Mouse (Mus musculus) T-helper 2 cell (primary cell): Measurements from ENCODE around the gene Cda.

Source experiments
- in situ Hi-C: fragments of 300-600 bp; cut with MboI, MseI; formaldehyde crosslinking; loops from one replicate; pipeline ENCODE4 v1.15.1; 2025; ENCODE audit warnings: high pct_unique_total_duplicates

The Cda gene

DNA sequence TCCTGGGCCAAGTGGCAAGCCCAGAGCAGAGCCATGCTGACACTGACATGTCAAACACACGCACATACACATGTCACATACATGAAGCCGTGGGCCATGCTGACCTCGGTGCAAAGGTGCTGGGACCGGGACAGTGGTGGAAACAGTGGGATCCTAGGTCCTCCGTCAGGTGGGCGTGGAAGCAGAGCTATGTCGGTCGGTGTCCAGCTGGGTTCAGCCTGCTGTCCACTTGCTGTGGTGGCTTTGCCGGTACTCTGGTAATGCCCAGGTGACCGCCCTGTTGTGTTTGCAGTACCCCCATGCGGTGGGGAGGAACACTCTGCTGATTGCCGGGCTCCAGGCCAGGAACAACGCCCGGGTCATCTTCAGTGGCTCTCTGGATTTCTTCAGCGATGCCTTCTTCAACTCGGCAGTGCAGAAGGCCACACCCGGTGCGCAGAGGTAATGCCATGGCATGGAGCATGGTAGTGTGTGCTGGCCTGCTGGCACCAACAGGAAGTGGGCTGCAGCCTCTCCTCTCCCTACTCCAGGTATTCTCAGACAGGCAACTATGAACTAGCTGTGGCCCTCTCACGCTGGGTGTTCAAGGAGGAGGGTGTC is 57.4 kb downstream of the Cda start:
- in situ Hi-C loops, result no loop called here

DNA sequence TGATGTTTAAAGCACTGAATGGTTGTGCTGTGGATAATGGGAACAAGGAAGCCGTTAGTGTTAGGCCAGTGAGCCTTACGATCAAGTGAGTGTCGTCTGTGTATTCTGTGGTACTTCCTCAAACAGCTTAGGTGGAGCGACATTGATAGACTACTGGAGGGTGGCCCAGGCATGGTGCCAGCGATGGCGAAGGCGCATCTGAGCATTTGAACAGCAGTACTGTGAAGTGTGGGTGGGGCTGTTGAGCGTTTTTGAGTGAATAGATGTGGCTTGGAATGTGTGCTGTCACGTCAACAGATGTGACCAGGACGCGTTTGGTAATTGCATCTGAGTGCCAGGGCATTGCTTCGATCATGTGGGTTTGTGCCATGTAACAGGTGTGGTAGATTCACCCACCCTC is 60.1 kb downstream of the Cda start:
- in situ Hi-C loops, result no loop called here

DNA sequence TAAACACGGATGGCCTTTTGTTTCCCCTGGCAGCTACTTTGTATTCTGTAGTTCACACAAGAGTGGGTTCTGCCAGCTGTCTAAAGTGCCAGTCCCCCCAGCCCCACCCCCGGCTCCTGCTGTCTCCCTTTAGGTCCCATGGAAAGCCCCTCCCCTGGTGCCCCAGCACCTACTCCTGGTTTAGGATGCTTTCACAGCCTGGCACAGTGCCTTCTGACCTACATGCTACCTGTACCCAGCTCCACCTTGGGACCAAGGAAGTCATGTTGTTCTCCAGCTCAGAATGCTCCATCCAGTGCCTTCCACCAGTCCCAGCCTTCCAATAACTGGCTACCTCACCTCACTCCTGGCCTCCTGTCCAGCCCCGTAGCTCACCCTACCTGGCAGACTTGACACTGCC is 60.8 kb downstream of the Cda start:
- in situ Hi-C loops, result no loop called here

DNA sequence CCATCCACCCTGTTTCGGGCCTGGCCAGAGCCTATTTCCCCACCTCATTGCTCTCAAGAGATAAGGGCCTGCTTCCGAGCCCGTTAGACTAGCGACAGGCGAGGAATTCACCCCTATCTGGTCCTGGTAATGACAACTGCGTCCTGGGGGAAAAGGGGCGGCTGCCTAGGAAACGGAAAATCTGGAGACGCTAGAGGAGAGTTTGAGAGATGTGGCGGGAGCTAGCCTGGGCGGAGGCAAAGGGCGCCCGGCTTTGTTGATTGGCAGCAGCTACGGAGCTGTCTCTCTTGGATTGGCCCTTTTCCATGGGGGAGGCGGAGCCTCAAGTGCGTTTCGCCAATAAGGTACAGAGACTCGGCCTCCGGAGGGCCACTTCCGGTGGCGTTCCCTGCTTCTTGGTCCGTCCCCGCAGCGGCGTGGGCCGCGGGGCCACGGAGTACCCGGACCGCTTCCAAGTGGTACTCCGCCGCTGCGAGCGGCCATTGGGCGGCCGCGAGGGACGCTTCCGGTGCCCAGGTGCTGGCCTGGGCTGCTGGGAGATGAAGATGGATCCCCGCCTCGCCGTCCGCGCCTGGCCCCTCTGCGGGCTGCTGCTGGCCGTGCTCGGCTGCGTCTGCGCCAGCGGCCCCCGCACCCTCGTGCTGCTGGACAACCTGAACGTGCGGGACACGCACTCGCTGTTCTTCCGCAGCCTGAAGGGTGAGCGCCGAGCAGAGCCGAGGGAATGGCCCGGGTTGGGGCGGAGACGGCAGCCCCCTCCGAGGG is 63.3 kb downstream of the Cda start, which contains the start of gene Ddost:
Gene Ddost, plus strand, starts transcription at position 391 of the 765 bp plus-strand sequence.
- in situ Hi-C loops, result no loop called here

DNA sequence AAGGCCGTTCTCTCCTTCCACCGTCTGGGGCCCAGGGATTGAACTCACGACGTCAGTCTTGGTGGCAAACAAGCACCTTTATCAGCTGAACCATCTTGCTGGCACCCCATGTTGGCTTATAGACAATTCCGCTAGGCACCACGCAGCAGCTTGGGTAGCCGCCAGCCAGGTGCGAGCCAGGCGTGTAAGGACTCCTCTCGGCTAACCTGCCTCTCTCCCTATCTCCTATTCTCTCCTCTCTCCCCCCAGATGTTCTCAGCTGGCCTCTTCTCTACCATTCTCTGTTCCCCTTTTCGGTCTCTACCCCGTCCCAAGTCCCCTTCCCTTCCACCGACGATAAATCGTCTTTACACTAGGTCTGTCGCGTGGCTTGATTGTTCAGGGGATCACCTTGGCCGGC is 64.0 kb downstream of the Cda start:
- in situ Hi-C loops, result no loop called here

DNA sequence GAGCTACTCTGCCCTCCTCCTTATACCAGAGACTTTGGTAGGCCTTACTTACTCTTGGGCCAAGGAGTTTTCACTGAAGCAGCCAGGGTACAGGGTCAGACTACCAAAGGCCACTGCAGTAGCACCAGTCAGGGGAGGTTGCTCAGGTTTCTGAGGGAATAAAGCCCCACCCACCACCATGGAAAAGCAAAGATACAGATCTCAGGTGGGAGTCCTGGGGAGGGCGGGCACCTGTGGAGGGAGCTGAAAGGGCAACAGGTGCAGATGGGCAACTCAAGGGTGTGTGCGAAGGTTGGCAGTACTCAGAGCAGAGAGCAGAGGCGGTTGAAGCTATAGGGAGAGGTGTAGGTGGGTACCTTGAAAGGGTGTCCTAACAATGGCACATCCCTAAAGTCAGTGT is 64.8 kb downstream of the Cda start:
- in situ Hi-C loops, result no loop called here

DNA sequence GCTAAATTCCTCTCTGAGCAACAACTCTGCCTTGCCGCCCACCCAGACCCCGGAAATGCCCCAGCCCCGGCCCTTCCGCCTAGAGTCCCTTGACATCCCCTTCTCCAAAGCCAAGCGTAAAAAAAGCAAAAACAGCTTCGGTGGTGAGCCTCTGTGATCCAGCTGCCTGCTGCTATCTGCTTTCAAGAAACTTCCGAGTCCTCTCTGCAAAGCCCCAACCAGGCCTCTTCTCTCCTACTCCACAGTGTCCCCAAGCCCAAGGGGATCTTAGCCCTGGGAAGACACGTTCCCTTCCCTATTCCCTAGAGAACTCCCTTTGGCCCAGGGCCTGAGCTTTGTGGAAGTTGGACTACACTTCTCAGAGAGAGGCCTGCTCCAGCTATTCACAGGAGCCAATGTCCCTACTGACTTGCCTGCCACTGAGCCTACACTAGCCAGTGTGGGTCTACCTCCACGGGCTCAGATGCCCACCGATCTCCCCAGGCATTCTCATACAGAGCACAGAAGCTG is 66.5 kb downstream of the Cda start:
- in situ Hi-C loops, result no loop called here

DNA sequence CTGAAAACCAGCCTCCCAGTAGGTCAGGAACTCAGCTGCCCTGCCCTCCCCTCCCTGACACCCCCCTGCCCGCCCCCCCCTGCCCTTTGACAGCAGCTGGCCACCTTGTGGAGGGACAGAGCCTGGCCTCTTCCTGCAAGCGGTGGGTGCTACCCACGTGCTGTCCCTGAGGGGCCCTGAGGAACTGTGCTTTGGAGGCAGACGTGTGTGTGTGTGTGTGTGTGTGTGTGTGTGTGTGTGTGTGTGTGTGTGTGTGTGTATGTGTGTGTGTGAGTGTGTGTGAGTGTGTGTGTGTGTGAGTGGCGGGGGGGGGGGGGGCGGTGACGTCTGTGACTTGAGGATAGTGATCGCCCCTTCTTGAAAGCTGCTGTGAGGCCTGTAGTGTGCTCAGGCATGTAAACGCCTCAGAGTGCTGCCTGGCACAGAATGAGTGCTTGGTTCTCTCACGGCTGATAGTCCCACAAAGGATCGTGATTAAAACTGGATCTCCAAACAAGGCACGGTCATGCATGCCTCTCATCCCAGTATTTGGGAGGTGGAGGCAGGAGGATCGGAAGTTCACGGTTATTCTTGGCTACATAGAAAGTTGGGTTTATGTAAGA is 73.7 kb downstream of the Cda start:
- in situ Hi-C loops, result no loop called here

DNA sequence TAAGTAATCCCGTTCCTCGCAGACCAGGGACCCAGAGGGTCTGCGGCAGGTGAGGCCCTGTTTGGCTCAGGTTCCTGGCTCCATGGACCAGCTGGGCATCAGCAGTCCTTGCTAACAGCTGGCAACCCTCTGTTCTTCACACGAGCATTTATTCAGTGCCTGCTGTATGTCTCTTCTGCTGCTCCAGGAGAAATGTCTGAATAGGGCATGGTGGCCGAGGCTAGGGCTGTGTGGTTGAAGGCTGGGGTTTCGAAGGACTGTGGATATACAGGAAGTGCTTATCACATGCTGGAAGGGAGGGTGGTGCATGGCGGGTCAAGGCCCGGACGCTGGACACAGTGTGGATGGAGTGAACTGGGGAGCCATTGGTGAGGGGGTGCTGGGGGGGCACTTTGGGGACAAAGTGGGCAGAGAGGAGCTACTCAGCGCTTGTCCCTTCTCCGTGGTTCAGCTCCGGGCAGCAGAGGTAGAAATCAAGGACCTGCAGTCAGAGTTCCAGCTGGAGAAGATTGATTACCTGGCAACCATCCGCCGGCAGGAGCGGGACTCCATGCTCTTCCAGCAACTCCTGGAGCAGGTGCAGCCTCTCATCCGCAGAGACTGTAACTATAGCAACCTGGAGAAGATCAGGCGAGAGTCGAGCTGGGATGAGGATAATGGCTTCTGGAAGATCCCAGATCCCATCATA is 74.4 kb downstream of the Cda start:
- in situ Hi-C loops, result no loop called here

DNA sequence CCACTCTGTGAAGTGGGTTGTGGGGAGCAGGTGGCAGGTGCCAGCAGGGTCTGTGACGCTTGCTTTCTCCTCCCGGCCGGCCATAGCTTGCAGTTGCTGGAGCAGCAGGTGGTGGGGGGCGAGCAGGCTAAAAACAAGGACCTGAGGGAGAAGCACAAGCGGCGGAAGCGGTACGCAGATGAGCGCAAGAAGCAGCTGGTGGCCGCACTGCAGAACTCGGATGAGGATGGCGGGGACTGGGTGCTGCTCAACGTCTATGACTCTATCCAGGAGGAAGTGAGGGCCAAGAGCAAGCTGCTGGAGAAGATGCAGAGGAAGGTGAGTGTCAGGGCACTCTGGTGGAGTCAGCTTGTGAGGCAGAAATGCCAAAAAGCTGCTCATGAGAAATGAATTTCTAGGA is 75.8 kb downstream of the Cda start:
- in situ Hi-C loops, result no loop called here

DNA sequence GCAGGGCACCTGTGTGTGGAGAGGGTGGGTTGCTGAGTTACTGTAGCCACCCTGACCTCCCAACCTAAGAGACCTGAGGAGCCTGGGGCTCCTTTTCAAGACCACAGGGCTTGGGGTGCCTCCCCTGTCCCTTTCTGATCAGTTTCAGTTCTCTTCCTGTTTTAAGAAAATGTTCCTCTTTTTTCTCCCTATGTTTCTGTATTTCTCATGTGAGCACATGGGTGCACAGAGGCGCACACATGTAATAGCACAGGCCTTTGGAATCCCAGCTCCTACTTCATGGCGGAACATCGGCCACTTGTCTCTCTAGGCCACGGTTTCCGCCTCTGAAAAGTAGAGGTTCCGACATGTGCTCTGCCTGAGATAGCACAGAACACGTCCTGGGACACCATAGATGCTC is 79.1 kb downstream of the Cda start:
- in situ Hi-C loops, result loop anchor here (10.0 kb wide), 1 partner anchor 444 kb away; no protein-coding TSS in a partner anchor
